Mouse (Mus musculus): ENCODE measurements around the gene 0610010K14Rik.

GRCm38 (mm10) chr11:70223724-70224123, 14.0 kb downstream of the 0610010K14Rik start:
- TF ChIP-seq CTCF (conservative IDR thresholded peaks at IDR 0.05; ENCODE audit: low read length) (no peak), POU5F1 (IDR thresholded peaks at IDR 0.05; ENCODE audit: borderline replicate concordance, low read length) (no peak), NANOG (IDR thresholded peaks at IDR 0.05; ENCODE audit: borderline replicate concordance, low read length) (no peak)

Measured in E14TG2a.4 (cell line).